Mouse (Mus musculus): ENCODE results near the gene Ascc3. TPM values are rescaled to one million over a fixed set of nuclear protein-coding genes. Genes with fewer than 3 reads are reported as not detected.

Gene Ascc3
- total RNA-seq (2021): 10 to 100 TPM; 36.0 to 39.3 TPM

- intact Hi-C loops (cut with DNase I): no loop called here
- DNase-seq: peak; percentile 93
Measured at GRCm38 (mm10) chr10:50592355-50593293, at the start of gene Ascc3. Ascc3 (plus strand) TSS chr10:50592669.

GRCm38 (mm10) chr10:50584721-50585120 lies 7.7 kb upstream of the Ascc3 start:
- DNase-seq: no peak
- intact Hi-C loops (cut with DNase I): no loop called here

GRCm38 (mm10) chr10:50586556-50586955 lies 5.9 kb upstream of the Ascc3 start:
- intact Hi-C loops (cut with DNase I): no loop called here
- no peak for DNase-seq

- DNase-seq: no peak
- intact Hi-C loops (cut with DNase I): no loop called here
Measured at GRCm38 (mm10) chr10:50593371-50593770, 902 bp downstream of the Ascc3 start.

- DNase-seq: no peak
- intact Hi-C loops (cut with DNase I): no loop called here
Measured at GRCm38 (mm10) chr10:50595340-50595739, 2.9 kb downstream of the Ascc3 start.

GRCm38 (mm10) chr10:50604919-50605318 lies 12.4 kb downstream of the Ascc3 start:
- no peak for DNase-seq
- intact Hi-C loops (cut with DNase I): no loop called here

- no peak for DNase-seq
- intact Hi-C loops (cut with DNase I): no loop called here
Measured at GRCm38 (mm10) chr10:50613840-50614239, 21.4 kb downstream of the Ascc3 start.

GRCm38 (mm10) chr10:50625874-50626273 lies 33.4 kb downstream of the Ascc3 start:
- DNase-seq: no peak
- intact Hi-C loops (cut with DNase I): no loop called here

GRCm38 (mm10) chr10:50639607-50640006 lies 47.1 kb downstream of the Ascc3 start:
- DNase-seq: no peak

GRCm38 (mm10) chr10:50650612-50651011 lies 58.1 kb downstream of the Ascc3 start:
- no peak for DNase-seq
- intact Hi-C loops (cut with DNase I): no loop called here

More at GRCm38 (mm10) chr10:50639607-50640006, 47.1 kb downstream of the Ascc3 start:
- intact Hi-C loops (cut with DNase I): no loop called here

GRCm38 (mm10) chr10:50653551-50653950 lies 61.1 kb downstream of the Ascc3 start:
- intact Hi-C loops (cut with DNase I): no loop called here
- DNase-seq: no peak

- intact Hi-C loops (cut with DNase I): no loop called here
- DNase-seq: no peak
Measured at GRCm38 (mm10) chr10:50657352-50657751, 64.9 kb downstream of the Ascc3 start.

GRCm38 (mm10) chr10:50671517-50671916 lies 79.0 kb downstream of the Ascc3 start:
- DNase-seq: peak; percentile 21

GRCm38 (mm10) chr10:50690324-50690723 lies 97.9 kb downstream of the Ascc3 start:
- intact Hi-C loops (cut with DNase I): no loop called here
- DNase-seq: no peak

More at GRCm38 (mm10) chr10:50671517-50671916, 79.0 kb downstream of the Ascc3 start:
- intact Hi-C loops (cut with DNase I): no loop called here

- intact Hi-C loops (cut with DNase I): no loop called here
- DNase-seq: no peak
Measured at GRCm38 (mm10) chr10:50698836-50699433, 106.5 kb downstream of the Ascc3 start.

- intact Hi-C loops (cut with DNase I): loop anchor here (5.0 kb wide), 3 partner anchors 196 to 706 kb away; no protein-coding TSS in a partner anchor
- no peak for DNase-seq
Measured at GRCm38 (mm10) chr10:50701736-50702135, 109.3 kb downstream of the Ascc3 start.

- intact Hi-C loops (cut with DNase I): loop anchor here (5.0 kb wide), 3 partner anchors 195 to 705 kb away; no protein-coding TSS in a partner anchor
- no peak for DNase-seq
Measured at GRCm38 (mm10) chr10:50702361-50702760, 109.9 kb downstream of the Ascc3 start.

GRCm38 (mm10) chr10:50704202-50704601 lies 111.7 kb downstream of the Ascc3 start:
- intact Hi-C loops (cut with DNase I): loop anchor here (5.0 kb wide), 3 partner anchors 193 to 703 kb away; no protein-coding TSS in a partner anchor

GRCm38 (mm10) chr10:50704898-50705297 lies 112.4 kb downstream of the Ascc3 start:
- DNase-seq: no peak
- intact Hi-C loops (cut with DNase I): loop anchor here (5.0 kb wide), 3 partner anchors 192 to 702 kb away; no protein-coding TSS in a partner anchor

More at GRCm38 (mm10) chr10:50704202-50704601, 111.7 kb downstream of the Ascc3 start:
- DNase-seq: peak; percentile 62

- peak; percentile 10 for DNase-seq
- intact Hi-C loops (cut with DNase I): no loop called here
Measured at GRCm38 (mm10) chr10:50711286-50711685, 118.8 kb downstream of the Ascc3 start.

- intact Hi-C loops (cut with DNase I): no loop called here
- DNase-seq: peak; percentile 53
Measured at GRCm38 (mm10) chr10:50711765-50712164, 119.3 kb downstream of the Ascc3 start.

All from left cerebral cortex, postnatal 4 days (tissue).